Mouse (Mus musculus): ENCODE measurements around the gene Cacna2d4. TPM values are rescaled to one million over a fixed set of nuclear protein-coding genes. Genes with fewer than 3 reads are reported as not detected.
"Not testable (repeated sequence)": the region's sequence is repeated elsewhere in the genome, so short reads cannot be mapped to it uniquely, and the experiment has no call there.

Cacna2d4 gene
- polyA plus RNA-seq, 1 experiment from 2014 or later: 0.04 TPM

DNA sequence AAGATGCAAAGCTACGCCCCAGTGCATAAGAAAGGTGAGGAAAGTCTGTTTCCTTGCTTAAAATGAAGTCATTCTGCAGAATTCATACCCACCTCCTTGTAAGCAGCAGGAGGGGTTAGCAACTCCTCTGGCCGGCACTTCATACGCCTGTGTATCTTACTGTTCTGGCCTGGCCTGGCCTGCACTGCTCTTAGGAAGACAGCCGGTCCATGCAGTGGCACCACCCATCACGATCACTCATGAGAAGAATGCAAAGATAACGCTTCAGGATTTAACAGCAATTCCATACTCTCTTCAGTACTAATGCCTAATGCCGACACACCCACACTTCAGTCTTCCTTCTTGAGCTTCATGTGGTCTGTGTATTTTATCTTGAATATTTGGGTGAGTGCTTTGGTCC is 32.0 kb upstream of the Cacna2d4 start:
- Histone ChIP-seq H3K27ac (no peak overlapping the region), H3K4me3 (no peak overlapping the region), H3K9me3 (replicated peaks) (no peaks in the 10 kb centered on the region), H3K4me1 (peaks cover 7% of the 10 kb centered on the region), H3K36me3 (peaks cover 18% of the 10 kb centered on the region; the same call in 1 of the 2 replicates), H3K9ac (no peak overlapping the region), H3K27me3 (no peaks in the 10 kb centered on the region), H3K4me2 (replicated peaks) (no peak overlapping the region)
- WGBS: 92% methylated on average over 7 of the region's 7 CpGs
- no peak for ATAC-seq (ENCODE audit: low FRiP score)

- Histone ChIP-seq H3K27ac (no peak overlapping the region), H3K27me3 (no peaks in the 10 kb centered on the region), H3K9ac (no peak overlapping the region), H3K4me2 (replicated peaks) (no peak overlapping the region), H3K9me3 (replicated peaks) (no peaks in the 10 kb centered on the region), H3K36me3 (peaks cover 18% of the 10 kb centered on the region; the same call in 1 of the 2 replicates), H3K4me3 (no peak overlapping the region), H3K4me1 (peaks cover 4% of the 10 kb centered on the region)
- no peak for ATAC-seq (ENCODE audit: low FRiP score)
- WGBS: 67% methylated on average over 3 of the region's 3 CpGs
These were observed 31.4 kb upstream of the Cacna2d4 start for GRCm38 (mm10) chr6:119204915-119205314.

DNA sequence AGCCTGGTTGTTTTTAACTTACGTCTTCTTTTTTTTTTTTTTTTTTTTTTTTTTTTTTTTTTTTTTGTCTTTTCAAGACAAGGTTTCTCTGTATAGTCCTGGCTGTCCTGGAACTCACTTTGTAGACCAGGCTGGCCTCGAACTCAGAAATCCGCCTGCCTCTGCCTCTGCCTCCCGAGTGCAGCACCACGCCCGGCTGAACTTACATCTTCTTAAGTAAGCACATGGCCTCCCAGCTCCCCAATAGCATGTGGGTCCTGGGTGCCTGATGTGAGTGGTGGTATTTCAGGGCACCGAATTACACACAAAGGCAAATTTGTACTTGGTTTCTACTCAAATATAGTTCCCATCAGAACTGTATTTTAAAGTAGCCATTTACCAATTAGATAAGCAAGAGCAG is 30.3 kb upstream of the Cacna2d4 start:
- WGBS: 91% methylated on average over 7 of the region's 7 CpGs
- not testable (repeated sequence) for H3K27ac ChIP-seq; ATAC-seq (ENCODE audit: low FRiP score); H3K27me3 ChIP-seq; H3K4me2 ChIP-seq (replicated peaks); H3K9me3 ChIP-seq (replicated peaks); H3K4me1 ChIP-seq; H3K9ac ChIP-seq; H3K4me3 ChIP-seq
- H3K36me3 ChIP-seq: peaks cover 18% of the 10 kb centered on the region; the same call in 1 of the 2 replicates

GRCm38 (mm10) chr6:119213375-119213774 is 23.0 kb upstream of the Cacna2d4 start:
- H3K9ac ChIP-seq: no peak overlapping the region
- no peaks in the 10 kb centered on the region for H3K27me3 ChIP-seq
- no peak for ATAC-seq (ENCODE audit: low FRiP score)
- H3K4me2 ChIP-seq (replicated peaks): no peak overlapping the region
- H3K4me3 ChIP-seq: no peak overlapping the region
- WGBS: 88% methylated on average over 5 of the region's 5 CpGs
- no peaks in the 10 kb centered on the region for H3K4me1 ChIP-seq
- no peak overlapping the region for H3K27ac ChIP-seq
- no peaks in the 10 kb centered on the region for H3K9me3 ChIP-seq (replicated peaks)
- peaks cover 40% of the 10 kb centered on the region for H3K36me3 ChIP-seq

- H3K27ac ChIP-seq: no peak overlapping the region
- H3K27me3 ChIP-seq: no peaks in the 10 kb centered on the region
- no peak for ATAC-seq (ENCODE audit: low FRiP score)
- H3K4me1 ChIP-seq: no peaks in the 10 kb centered on the region
- H3K36me3 ChIP-seq: peaks cover 40% of the 10 kb centered on the region
- H3K4me3 ChIP-seq: no peak overlapping the region
- no peak overlapping the region for H3K4me2 ChIP-seq (replicated peaks)
- WGBS: 88% methylated on average over 6 of the region's 6 CpGs
- H3K9ac ChIP-seq: no peak overlapping the region
- H3K9me3 ChIP-seq (replicated peaks): no peaks in the 10 kb centered on the region
These were observed 22.1 kb upstream of the Cacna2d4 start for GRCm38 (mm10) chr6:119214190-119214589.

GRCm38 (mm10) chr6:119215040-119215613 is 21.2 kb upstream of the Cacna2d4 start:
- Histone ChIP-seq H3K36me3 (peaks cover 43% of the 10 kb centered on the region), H3K4me3 (no peak overlapping the region), H3K4me2 (replicated peaks) (no peak overlapping the region), H3K27me3 (no peaks in the 10 kb centered on the region), H3K9ac (no peak overlapping the region), H3K9me3 (replicated peaks) (no peaks in the 10 kb centered on the region), H3K27ac (no peak overlapping the region), H3K4me1 (no peaks in the 10 kb centered on the region)
- no peak for ATAC-seq (ENCODE audit: low FRiP score)
- 86% methylated on average over 10 of the region's 10 CpGs for WGBS

GRCm38 (mm10) chr6:119217661-119218060 is 18.7 kb upstream of the Cacna2d4 start:
- H3K27me3 ChIP-seq: no peaks in the 10 kb centered on the region
- no peak for ATAC-seq (ENCODE audit: low FRiP score)
- peaks cover 54% of the 10 kb centered on the region for H3K36me3 ChIP-seq
- 77% methylated on average over 4 of the region's 4 CpGs for WGBS
- H3K4me3 ChIP-seq: no peak overlapping the region
- H3K4me1 ChIP-seq: no peaks in the 10 kb centered on the region
- H3K27ac ChIP-seq: no peak overlapping the region
- no peaks in the 10 kb centered on the region for H3K9me3 ChIP-seq (replicated peaks)
- no peak overlapping the region for H3K4me2 ChIP-seq (replicated peaks)
- H3K9ac ChIP-seq: no peak overlapping the region

DNA sequence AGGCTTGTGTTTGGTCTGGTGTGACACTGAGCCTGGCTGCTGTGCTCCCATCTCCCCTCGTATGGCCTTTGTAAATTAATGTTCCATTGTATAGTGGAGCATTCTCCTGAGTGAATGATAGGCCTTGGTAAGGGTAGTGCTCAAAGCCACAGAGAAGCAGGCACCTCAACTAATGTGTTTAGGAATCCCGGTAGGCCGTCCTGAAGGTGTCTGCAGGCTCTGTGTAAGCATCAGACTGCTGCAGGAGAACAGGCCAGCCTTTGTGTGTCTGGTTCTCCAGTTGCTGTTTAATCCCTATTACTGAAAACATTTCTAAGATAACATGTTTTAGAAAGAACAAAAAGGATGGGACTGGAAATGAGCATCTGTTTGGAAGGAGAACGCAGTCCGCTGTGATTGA is 17.7 kb upstream of the Cacna2d4 start:
- Histone ChIP-seq H3K36me3 (peaks cover 47% of the 10 kb centered on the region), H3K4me1 (no peaks in the 10 kb centered on the region), H3K27me3 (no peaks in the 10 kb centered on the region), H3K4me3 (no peak overlapping the region), H3K9me3 (replicated peaks) (no peaks in the 10 kb centered on the region), H3K27ac (no peak overlapping the region), H3K9ac (no peak overlapping the region), H3K4me2 (replicated peaks) (no peak overlapping the region)
- WGBS: 86% methylated on average over 5 of the region's 5 CpGs
- no peak for ATAC-seq (ENCODE audit: low FRiP score)

GRCm38 (mm10) chr6:119219237-119219870 is 17.0 kb upstream of the Cacna2d4 start:
- H3K36me3 ChIP-seq: peaks cover 42% of the 10 kb centered on the region
- H3K4me3 ChIP-seq: no peak overlapping the region
- H3K9me3 ChIP-seq (replicated peaks): no peaks in the 10 kb centered on the region
- no peak for ATAC-seq (ENCODE audit: low FRiP score)
- H3K4me2 ChIP-seq (replicated peaks): no peak overlapping the region
- H3K27me3 ChIP-seq: no peaks in the 10 kb centered on the region
- 72% methylated on average over 15 of the region's 15 CpGs for WGBS
- no peak overlapping the region for H3K9ac ChIP-seq
- no peak overlapping the region for H3K27ac ChIP-seq
- H3K4me1 ChIP-seq: no peaks in the 10 kb centered on the region

- ATAC-seq (ENCODE audit: low FRiP score): no peak
- 54% methylated on average over 10 of the region's 10 CpGs for WGBS
These were observed 16.0 kb upstream of the Cacna2d4 start for GRCm38 (mm10) chr6:119220297-119220696.

DNA sequence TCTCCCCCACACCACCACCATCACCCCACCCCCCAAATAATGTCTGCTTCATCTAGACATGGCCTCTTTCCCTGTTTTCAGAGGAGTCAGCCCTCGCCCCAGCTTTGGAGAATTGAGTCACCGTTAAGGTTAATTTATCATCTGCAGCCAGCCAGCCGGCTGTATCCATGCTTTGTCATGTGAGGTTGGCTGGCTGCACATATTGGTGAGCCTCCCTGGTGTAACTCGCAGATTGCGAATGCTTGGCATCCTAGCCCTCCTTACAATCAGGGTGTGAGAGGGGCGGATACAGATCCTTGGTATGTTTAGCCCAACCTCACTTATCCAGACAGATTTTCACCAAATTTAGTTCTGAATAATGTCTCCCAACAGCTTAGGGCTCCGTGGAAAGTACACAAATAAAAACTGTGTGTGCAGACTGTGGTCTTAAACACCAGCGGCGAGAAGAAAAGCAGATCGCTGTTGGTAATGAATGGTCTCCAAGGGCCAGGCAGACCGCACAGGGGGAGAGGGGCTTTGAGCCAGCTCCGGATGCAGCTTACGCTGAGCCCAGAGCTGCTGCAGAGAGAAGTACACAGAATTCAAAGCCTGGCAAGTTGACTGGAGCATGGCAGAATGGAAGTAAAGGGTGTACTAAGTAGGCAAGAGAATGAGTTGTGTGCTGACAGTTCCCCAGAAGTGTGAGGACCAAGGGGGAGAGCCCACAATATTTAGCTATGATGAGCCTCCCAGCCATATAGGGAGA is 11.7 kb upstream of the Cacna2d4 start:
- no peak overlapping the region for H3K9ac ChIP-seq
- H3K4me2 ChIP-seq (replicated peaks): no peak overlapping the region
- no peaks in the 10 kb centered on the region for H3K9me3 ChIP-seq (replicated peaks)
- H3K4me3 ChIP-seq: no peak overlapping the region
- H3K27ac ChIP-seq: peak overlapping the region; percentile 36; the same call in 1 of the 2 replicates
- H3K36me3 ChIP-seq: peaks cover 11% of the 10 kb centered on the region
- 0 out of 2 replicates have a peak, but pooled peaks cover 3% of the 10 kb centered on the region for H3K4me1 ChIP-seq
- no peaks in the 10 kb centered on the region for H3K27me3 ChIP-seq
- WGBS: 61% methylated on average over 13 of the region's 13 CpGs
- ATAC-seq (ENCODE audit: low FRiP score): 0 out of 2 replicates have a peak, but pooled peaks have one; percentile 50

More at GRCm38 (mm10) chr6:119220297-119220696, 16.0 kb upstream of the Cacna2d4 start:
- H3K27me3 ChIP-seq: no peaks in the 10 kb centered on the region
- peaks cover 33% of the 10 kb centered on the region for H3K36me3 ChIP-seq
- H3K4me2 ChIP-seq (replicated peaks): no peak overlapping the region
- no peak overlapping the region for H3K4me3 ChIP-seq
- 0 out of 2 replicates have a peak, but pooled peaks cover 3% of the 10 kb centered on the region for H3K4me1 ChIP-seq
- no peaks in the 10 kb centered on the region for H3K9me3 ChIP-seq (replicated peaks)
- no peak overlapping the region for H3K27ac ChIP-seq
- H3K9ac ChIP-seq: no peak overlapping the region

DNA sequence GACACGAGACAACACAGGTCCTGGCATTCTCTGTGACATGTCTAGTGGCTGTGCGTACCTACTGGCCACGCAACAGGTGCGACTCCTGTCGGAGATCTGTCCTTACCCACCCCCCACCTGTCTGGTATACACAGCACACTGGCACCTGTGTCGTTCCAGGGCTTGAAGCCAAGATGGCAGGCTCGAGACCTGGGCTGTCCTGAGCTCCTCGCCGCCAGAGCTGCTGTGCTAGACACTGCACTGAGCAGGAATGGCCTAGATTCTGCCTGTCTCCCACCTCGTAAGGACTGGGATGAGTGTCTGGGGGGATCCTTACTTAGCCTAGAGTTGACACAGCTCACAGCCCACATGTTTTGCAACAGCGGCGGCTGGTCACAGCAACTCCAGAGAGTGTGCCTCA is 11.1 kb upstream of the Cacna2d4 start:
- Histone ChIP-seq H3K9ac (no peak overlapping the region), H3K9me3 (replicated peaks) (no peaks in the 10 kb centered on the region), H3K4me2 (replicated peaks) (no peak overlapping the region), H3K27ac (no peak overlapping the region), H3K4me3 (no peak overlapping the region), H3K4me1 (0 out of 2 replicates have a peak, but pooled peaks cover 3% of the 10 kb centered on the region), H3K36me3 (peaks cover 11% of the 10 kb centered on the region), H3K27me3 (no peaks in the 10 kb centered on the region)
- 90% methylated on average over 12 of the region's 12 CpGs for WGBS
- 0 out of 2 replicates have a peak, but pooled peaks have one; percentile 27 for ATAC-seq (ENCODE audit: low FRiP score)
